Mouse (Mus musculus): ENCODE results near the gene Txn2. TPM values are rescaled to one million over a fixed set of nuclear protein-coding genes. Genes with fewer than 3 reads are reported as not detected.

The Txn2 gene
- polyA plus RNA-seq, 1 experiment from 2014 or later: 234 TPM

DNA sequence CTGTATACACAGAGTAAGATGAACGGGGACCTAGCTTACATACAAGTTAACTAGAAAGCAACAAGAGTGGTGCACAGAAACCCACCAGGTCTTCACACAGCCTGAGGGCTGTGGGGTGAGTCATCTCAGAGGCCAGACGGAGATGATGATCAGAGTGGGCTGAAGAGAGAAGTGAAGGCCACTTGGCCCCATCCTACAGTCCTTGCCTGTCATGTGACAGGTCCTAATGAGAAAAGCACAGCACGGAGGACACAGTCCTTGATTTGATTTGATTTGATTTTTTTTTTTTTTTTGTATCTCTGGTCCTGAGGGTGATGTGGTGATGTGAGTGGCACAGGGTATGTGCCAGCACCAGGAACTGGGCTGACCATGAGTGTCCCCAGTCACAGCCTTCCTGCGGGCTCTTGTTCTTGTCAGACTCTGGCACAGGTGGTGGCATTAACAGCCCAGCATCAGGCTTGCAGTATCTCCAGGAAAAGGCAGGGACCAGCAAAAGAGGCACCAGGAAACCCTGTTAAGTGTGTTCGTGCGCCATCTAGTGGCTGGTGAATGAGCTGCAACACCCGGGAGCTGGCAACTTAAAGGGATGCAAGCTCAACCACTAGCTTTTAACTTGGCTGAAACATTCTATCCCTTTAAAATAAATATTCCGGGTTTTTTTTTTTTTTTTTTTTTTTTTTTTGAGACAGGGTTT is 11.8 kb downstream of the Txn2 start:
- Histone ChIP-seq H3K4me2 (no peak overlapping the region), H3K9ac (no peak overlapping the region), H3K4me3 (no peak overlapping the region), H3K27ac (no peak overlapping the region), H3K4me1 (no peaks in the 10 kb centered on the region), H3K9me3 (replicated peaks) (no peaks in the 10 kb centered on the region), H3K27me3 (no peaks in the 10 kb centered on the region), H3K36me3 (ENCODE audit: poor library complexity, severe bottlenecking) (peaks cover 82% of the 10 kb centered on the region)
- WGBS: 38% methylated on average over 8 of the region's 8 CpGs
- peak; percentile 75; the same call in 1 of the 2 replicates for ATAC-seq

DNA sequence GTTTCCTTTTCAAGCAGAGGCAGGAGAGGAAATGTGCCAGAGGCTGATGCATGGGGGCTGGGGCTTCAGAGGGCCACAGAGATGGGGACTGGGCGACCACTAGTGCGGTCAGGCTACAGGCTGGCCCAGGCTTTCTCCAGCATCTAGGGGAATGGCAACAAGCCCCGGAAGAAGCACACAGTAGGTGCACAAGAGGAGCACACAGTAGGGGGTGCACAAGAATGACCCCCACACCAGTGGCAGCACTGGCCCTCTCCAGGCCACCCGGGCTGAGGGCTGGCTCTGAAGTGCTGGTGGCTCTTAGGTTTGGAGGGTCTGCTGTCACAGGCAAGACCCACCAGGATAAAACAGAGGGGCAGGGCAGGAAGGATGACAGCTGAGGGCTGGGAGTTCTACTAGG is 13.5 kb downstream of the Txn2 start:
- ATAC-seq: no peak
- no peak overlapping the region for H3K27ac ChIP-seq
- no peak overlapping the region for H3K4me2 ChIP-seq
- 91% methylated on average over 4 of the region's 4 CpGs for WGBS
- no peak overlapping the region for H3K9ac ChIP-seq
- H3K27me3 ChIP-seq: no peaks in the 10 kb centered on the region
- H3K9me3 ChIP-seq (replicated peaks): no peaks in the 10 kb centered on the region
- no peaks in the 10 kb centered on the region for H3K4me1 ChIP-seq
- peaks cover 66% of the 10 kb centered on the region for H3K36me3 ChIP-seq (ENCODE audit: poor library complexity, severe bottlenecking)
- no peak overlapping the region for H3K4me3 ChIP-seq

DNA sequence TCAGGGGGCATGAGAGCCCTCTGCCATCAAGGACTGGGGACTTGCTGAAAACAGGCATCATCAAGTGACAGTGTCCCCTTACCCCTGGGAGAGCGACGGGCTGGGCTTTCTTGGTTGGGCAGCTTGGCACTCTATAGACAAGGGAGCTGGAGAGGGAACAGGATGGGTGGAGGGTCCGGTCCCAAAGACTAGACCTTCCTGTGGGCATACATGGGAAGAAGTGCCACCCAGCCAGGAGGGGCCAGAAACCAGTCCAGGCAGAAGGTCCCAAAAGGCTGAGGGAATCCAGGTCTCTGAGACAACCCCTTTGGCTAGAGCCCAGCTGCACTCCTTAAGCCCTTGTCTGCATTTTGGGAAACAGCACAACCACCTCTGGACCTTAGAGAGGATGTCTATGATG is 14.3 kb downstream of the Txn2 start:
- Histone ChIP-seq H3K9ac (no peak overlapping the region), H3K4me3 (no peak overlapping the region), H3K36me3 (ENCODE audit: poor library complexity, severe bottlenecking) (peaks cover 60% of the 10 kb centered on the region), H3K9me3 (replicated peaks) (no peaks in the 10 kb centered on the region), H3K27ac (no peak overlapping the region), H3K4me2 (no peak overlapping the region), H3K4me1 (no peaks in the 10 kb centered on the region), H3K27me3 (no peaks in the 10 kb centered on the region)
- ATAC-seq: no peak
- WGBS: 94% methylated on average over 3 of the region's 3 CpGs

DNA sequence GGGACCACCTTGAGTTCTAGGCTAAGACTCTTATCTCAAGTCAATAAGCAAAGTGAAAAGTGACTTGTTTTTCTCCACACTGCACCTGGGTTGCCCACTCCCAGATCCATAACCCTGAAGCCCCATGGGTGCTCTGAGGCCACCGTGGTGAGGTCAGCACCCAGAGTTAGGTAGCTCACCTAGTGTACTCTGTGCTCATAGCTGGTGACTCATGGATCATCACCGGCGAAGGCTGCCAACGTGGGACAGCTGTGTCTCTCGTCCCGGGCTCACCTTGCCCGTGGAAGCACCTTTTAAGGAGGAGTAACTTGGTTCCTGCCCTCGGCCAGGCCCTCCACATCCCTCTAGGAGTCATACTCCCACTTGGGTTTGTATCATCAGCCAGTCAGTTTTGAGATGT is 15.8 kb downstream of the Txn2 start:
- no peak overlapping the region for H3K27ac ChIP-seq
- WGBS: 90% methylated on average over 8 of the region's 8 CpGs

DNA sequence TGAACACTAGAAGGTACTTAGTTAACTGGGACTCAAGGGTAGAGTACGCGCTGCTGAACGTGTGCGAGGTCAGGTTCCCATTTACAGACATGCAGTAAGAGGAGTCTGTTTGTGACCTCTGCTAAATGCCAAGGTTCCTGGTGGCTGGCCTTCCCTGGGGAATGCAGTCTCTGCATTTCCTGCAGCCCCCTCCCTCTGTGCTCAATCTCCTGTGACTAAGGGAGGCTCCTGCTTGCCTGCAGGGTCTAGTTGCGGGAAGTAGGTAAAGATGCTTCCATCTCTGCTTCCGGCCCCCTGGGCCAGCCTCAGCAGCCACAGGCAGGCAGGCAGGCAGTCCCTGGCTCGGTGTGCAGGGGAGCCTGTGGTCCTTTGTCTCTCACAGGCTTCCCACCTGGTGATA is 16.2 kb downstream of the Txn2 start:
- no peaks in the 10 kb centered on the region for H3K27me3 ChIP-seq
- H3K9me3 ChIP-seq (replicated peaks): no peaks in the 10 kb centered on the region
- no peak overlapping the region for H3K9ac ChIP-seq
- H3K4me2 ChIP-seq: no peak overlapping the region
- no peak overlapping the region for H3K27ac ChIP-seq
- H3K4me3 ChIP-seq: no peak overlapping the region
- 65% methylated on average over 7 of the region's 7 CpGs for WGBS
- no peaks in the 10 kb centered on the region for H3K4me1 ChIP-seq
- H3K36me3 ChIP-seq (ENCODE audit: poor library complexity, severe bottlenecking): peaks cover 41% of the 10 kb centered on the region
- ATAC-seq: no peak

More for the DNA sequence above, 15.8 kb downstream of the Txn2 start:
- Histone ChIP-seq H3K4me3 (no peak overlapping the region), H3K4me1 (no peaks in the 10 kb centered on the region), H3K36me3 (ENCODE audit: poor library complexity, severe bottlenecking) (peaks cover 45% of the 10 kb centered on the region), H3K9me3 (replicated peaks) (no peaks in the 10 kb centered on the region), H3K9ac (no peak overlapping the region), H3K4me2 (no peak overlapping the region), H3K27me3 (no peaks in the 10 kb centered on the region)
- ATAC-seq: no peak

DNA sequence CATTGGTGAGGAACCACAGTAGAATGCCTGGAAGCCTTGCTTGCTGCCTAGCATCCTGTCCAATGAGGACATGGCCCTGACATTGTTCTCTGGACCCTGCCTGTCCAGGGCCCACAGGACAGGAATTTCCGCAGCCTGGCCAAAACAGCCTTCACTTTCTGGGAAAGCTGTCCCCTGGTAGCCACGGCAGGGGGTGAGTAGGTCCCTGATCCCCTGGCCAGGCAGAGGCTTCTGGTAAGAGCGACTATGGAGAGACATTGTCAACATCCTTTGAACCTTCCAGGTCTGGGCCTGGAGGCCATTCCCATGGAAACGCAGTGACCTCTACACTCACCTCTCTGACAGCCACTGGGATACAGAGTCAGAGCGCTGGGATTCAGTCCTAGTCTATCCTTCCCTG is 16.8 kb downstream of the Txn2 start:
- Histone ChIP-seq H3K4me3 (no peak overlapping the region), H3K27me3 (no peaks in the 10 kb centered on the region), H3K9ac (no peak overlapping the region), H3K9me3 (replicated peaks) (no peaks in the 10 kb centered on the region), H3K4me2 (no peak overlapping the region), H3K27ac (no peak overlapping the region), H3K4me1 (no peaks in the 10 kb centered on the region), H3K36me3 (ENCODE audit: poor library complexity, severe bottlenecking) (peaks cover 40% of the 10 kb centered on the region)
- ATAC-seq: no peak
- WGBS: 65% methylated on average over 5 of the region's 5 CpGs

DNA sequence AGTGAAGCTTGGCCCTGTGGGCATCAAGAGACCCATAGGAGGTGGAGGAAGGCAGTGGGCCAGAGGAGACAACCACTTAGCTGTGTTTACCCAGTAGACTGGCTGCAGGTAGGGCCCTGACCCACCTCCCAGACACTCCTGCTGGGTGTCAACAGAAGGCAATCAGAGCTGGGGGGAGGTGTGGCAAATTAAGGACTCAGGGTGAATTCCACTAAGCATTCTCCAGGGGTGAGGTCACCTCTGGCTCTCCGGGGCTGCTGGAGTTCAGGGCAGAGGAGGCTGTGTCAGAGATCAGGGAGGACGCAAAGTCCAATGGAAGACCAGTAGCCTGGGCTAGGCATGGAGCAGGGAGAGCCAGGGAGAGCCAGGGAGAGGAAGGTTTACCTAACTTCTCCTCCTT is 17.7 kb downstream of the Txn2 start:
- H3K9me3 ChIP-seq (replicated peaks): no peaks in the 10 kb centered on the region
- no peak for ATAC-seq
- H3K36me3 ChIP-seq (ENCODE audit: poor library complexity, severe bottlenecking): peaks cover 30% of the 10 kb centered on the region
- no peaks in the 10 kb centered on the region for H3K4me1 ChIP-seq
- H3K27me3 ChIP-seq: peaks cover 8% of the 10 kb centered on the region
- WGBS: 21% methylated on average over 2 of the region's 2 CpGs
- H3K4me2 ChIP-seq: no peak overlapping the region
- no peak overlapping the region for H3K27ac ChIP-seq
- H3K9ac ChIP-seq: no peak overlapping the region
- H3K4me3 ChIP-seq: no peak overlapping the region

DNA sequence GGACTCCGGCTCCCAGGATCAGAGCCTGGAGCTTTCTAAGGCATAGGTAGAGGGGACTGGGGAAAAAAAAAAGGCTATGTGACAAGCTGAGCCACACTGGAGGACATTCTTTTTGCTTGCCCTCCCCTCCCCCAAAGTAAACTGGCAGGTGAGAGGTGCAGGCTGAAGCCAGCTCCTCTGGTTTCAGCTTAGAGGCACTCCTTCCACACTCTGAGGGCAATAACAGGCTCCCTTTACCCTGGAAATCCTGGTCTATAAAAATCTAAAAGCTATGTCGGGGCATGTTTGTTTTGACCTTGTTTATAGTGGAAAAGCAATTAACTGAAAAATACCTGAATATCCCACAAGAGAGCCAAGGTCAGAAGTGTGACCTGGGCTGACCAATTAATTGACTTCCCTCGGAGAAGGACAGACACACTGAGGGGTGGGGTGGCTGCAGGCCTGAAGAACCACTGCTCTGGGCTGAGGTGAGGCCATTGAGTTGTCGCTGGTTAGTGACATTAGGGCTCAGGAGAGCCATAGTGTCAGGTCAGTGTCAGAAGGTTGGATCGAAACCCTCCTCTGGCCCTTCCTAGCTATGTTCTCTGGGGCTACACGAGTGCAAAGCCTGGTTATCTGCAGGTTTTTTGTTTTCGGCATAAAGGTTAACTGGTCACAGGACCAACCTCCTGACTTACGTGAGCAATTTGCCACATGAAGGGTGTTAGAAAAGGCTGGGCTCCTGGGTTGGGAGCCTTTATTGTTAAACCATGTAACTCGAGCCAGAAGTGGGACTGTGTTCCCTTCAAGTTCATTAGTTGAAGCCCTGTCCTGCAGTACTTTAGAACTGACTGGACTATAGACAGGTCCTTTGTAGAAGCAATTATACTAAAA is 20.9 kb downstream of the Txn2 start:
- no peak overlapping the region for H3K4me3 ChIP-seq
- WGBS: 53% methylated on average over 9 of the region's 9 CpGs
- H3K36me3 ChIP-seq (ENCODE audit: poor library complexity, severe bottlenecking): no peaks in the 10 kb centered on the region
- no peaks in the 10 kb centered on the region for H3K9me3 ChIP-seq (replicated peaks)
- H3K9ac ChIP-seq: no peak overlapping the region
- no peak overlapping the region for H3K27ac ChIP-seq
- H3K4me1 ChIP-seq: peaks cover 17% of the 10 kb centered on the region
- no peak for ATAC-seq
- peaks cover 25% of the 10 kb centered on the region for H3K27me3 ChIP-seq
- H3K4me2 ChIP-seq: no peak overlapping the region

DNA sequence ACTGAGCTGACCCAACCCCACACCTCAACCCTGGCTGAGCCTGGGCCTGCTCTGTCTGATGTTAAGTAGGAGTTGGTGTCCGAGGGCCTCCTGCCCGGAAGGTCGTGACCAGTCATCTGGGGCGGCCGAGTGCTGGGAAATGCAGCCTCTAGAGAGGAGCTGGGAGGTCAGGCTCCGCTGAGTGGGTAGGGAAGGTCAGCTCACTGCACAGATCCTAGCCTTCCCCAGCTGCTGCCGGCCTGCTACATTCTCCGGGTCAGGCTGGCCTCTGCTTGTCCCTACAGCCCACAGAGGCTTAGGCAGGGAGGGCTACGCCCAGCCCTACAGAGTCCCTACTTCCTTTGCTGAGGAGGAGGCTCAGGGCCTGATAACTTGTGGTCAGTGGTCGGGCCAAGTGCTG is 22.3 kb downstream of the Txn2 start:
- no peak overlapping the region for H3K9ac ChIP-seq
- H3K4me1 ChIP-seq: peaks cover 17% of the 10 kb centered on the region
- H3K4me3 ChIP-seq: no peak overlapping the region
- H3K27ac ChIP-seq: no peak overlapping the region
- no peaks in the 10 kb centered on the region for H3K36me3 ChIP-seq (ENCODE audit: poor library complexity, severe bottlenecking)
- ATAC-seq: no peak
- WGBS: 64% methylated on average over 10 of the region's 10 CpGs
- H3K9me3 ChIP-seq (replicated peaks): no peaks in the 10 kb centered on the region
- no peak overlapping the region for H3K4me2 ChIP-seq
- H3K27me3 ChIP-seq: peaks cover 25% of the 10 kb centered on the region

DNA sequence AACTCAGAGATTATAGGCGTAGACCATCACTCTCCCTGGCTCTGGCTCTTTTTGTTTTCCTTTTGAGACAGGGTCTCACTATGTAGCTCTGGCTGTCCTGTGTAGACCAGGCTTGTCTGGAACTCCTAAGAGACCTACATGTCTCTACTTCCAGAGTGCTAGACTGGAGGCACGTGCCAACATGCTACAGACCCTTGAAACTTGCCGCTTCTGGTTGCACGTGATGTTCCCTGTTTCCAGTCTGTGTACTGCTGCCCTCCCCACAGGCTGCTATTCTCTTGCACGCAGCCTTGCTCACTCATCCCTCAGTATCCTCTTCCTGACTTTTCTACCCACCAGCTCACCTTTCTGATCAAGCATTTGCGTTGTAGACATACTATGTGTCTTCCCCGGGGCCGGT is 22.7 kb downstream of the Txn2 start:
- Histone ChIP-seq H3K9me3 (replicated peaks) (no peaks in the 10 kb centered on the region), H3K4me3 (no peak overlapping the region), H3K36me3 (ENCODE audit: poor library complexity, severe bottlenecking) (no peaks in the 10 kb centered on the region), H3K27me3 (peaks cover 25% of the 10 kb centered on the region), H3K4me2 (no peak overlapping the region), H3K9ac (no peak overlapping the region), H3K4me1 (peaks cover 17% of the 10 kb centered on the region), H3K27ac (no peak overlapping the region)
- ATAC-seq: no peak
- 86% methylated on average over 8 of the region's 8 CpGs for WGBS

DNA sequence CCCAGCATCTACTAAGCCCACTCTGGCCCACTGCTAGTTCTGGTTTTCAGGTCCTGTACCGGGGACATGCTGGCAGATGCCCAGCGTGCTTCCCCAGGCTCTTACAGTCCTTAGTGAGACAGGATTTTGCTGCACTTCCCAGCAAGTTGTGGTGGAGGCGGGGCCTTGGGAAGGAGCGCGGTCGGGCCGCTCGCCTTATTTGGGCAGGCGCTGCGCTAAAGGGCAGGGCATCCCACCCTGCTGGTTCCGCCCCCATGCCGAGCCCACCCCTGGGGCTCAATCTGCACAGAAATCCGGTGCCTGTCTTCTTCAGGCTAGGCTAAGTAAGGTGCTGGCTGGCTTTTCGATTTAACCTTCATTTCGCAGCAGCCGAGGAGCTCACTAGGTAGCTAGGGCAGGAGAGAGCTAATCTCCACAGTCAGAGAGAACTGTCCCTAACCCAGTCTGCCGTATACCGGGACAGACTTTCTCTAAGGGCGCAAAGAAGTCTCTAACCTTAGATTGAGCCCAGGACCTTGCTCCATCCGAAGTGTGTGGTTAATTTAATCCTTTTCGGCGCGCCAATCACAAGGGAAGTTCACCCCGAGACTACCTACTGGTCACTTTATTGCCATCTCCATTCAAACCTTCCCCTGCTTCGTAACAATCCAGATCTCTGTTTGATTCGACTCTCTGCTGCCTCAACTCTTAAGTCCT is 23.4 kb downstream of the Txn2 start:
- H3K9me3 ChIP-seq (replicated peaks): no peaks in the 10 kb centered on the region
- ATAC-seq: no peak
- no peak overlapping the region for H3K27ac ChIP-seq
- WGBS: 2% methylated on average over 26 of the region's 26 CpGs
- H3K4me1 ChIP-seq: peaks cover 17% of the 10 kb centered on the region
- H3K9ac ChIP-seq: peak overlapping the region; percentile 63
- peak overlapping the region; percentile 64 for H3K4me2 ChIP-seq
- peaks cover 25% of the 10 kb centered on the region for H3K27me3 ChIP-seq
- peak overlapping the region; percentile 34 for H3K4me3 ChIP-seq
- H3K36me3 ChIP-seq (ENCODE audit: poor library complexity, severe bottlenecking): no peaks in the 10 kb centered on the region

DNA sequence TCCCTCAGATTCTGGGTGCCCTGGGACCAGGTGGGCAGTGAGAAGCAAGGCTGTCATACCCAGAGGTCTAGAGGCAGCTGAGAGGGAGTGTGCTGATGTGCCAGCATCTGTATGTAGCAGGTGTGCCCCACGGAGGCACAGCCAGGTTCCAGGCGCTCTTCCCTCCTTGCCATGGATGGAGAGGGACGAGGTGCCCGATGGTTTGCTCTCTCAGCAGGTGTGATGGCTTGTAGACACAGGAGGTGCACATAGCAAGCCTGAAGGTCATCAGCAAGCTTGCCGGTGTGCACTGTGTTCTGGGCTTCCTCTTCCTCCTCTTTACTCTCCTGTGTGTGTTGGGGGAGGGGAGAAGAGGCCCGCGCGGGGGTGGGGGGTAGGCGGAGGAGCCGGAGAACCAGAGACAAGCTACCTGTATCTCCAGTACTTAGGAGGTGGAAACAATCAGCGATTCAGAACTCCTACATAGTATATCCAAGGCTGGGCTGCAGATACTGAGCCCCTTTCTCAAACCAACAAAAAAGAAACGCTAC is 24.4 kb downstream of the Txn2 start:
- no peak overlapping the region for H3K27ac ChIP-seq
- peaks cover 17% of the 10 kb centered on the region for H3K4me1 ChIP-seq
- H3K36me3 ChIP-seq (ENCODE audit: poor library complexity, severe bottlenecking): no peaks in the 10 kb centered on the region
- WGBS: 26% methylated on average over 12 of the region's 12 CpGs
- no peak overlapping the region for H3K4me3 ChIP-seq
- H3K27me3 ChIP-seq: peaks cover 25% of the 10 kb centered on the region
- H3K9ac ChIP-seq: no peak overlapping the region
- H3K4me2 ChIP-seq: no peak overlapping the region
- no peaks in the 10 kb centered on the region for H3K9me3 ChIP-seq (replicated peaks)
- no peak for ATAC-seq

Data from forebrain, embryonic 13.5 days (tissue).